Comparison of ENCODE assay signal across 33 mouse cellular contexts in genomic region chr3:133605460-133605859, GRCm38 (mm10).
"Had no signal": no experiment of that assay in that cellular context is flagged by ENCODE, and none has a peak within 500 bp of the region (broad histone marks: within the 10 kb centered on the region; RNA-seq: fewer than 3 reads in every experiment).

No protein-coding gene starts in this region.

- H3K36me3 ChIP-seq: limb, embryonic 10.5 days; limb, embryonic 12.5 days; limb, embryonic 13.5 days; limb, embryonic 15.5 days; liver, embryonic 12.5 days; liver, embryonic 13.5 days; liver, embryonic 15.5 days; lung, embryonic 15.5 days; midbrain, embryonic 10.5 days; midbrain, embryonic 12.5 days; midbrain, embryonic 13.5 days; midbrain, embryonic 15.5 days; neural tube, embryonic 12.5 days; neural tube, embryonic 13.5 days had no signal

- H3K27me3 ChIP-seq: limb, embryonic 12.5 days; limb, embryonic 13.5 days; limb, embryonic 15.5 days; liver, embryonic 12.5 days; liver, embryonic 13.5 days; liver, embryonic 15.5 days; lung, embryonic 15.5 days; megakaryocyte, embryonic 14.5 days; midbrain, embryonic 12.5 days; midbrain, embryonic 13.5 days; midbrain, embryonic 15.5 days; neural tube, embryonic 12.5 days; neural tube, embryonic 13.5 days had no signal

- H3K9me3 ChIP-seq: limb, embryonic 10.5 days; limb, embryonic 12.5 days; limb, embryonic 13.5 days; limb, embryonic 15.5 days; liver, embryonic 12.5 days; liver, embryonic 13.5 days; liver, embryonic 15.5 days; lung, embryonic 15.5 days; midbrain, embryonic 10.5 days; midbrain, embryonic 12.5 days; midbrain, embryonic 13.5 days; midbrain, embryonic 15.5 days; neural tube, embryonic 12.5 days; neural tube, embryonic 13.5 days had no signal

- DNase-seq: left cerebral cortex, postnatal 4 days; liver; liver, embryonic 13.5 days; liver, postnatal 0 days; lung, adult 18-20 months; lung, adult 2 months; lung, embryonic 14.5 days; lung, postnatal 10 days; lung, postnatal 14 days; lung, postnatal 36 days; lung, postnatal 4 days; midbrain, embryonic 14.5 days had no signal

- ATAC-seq: liver, embryonic 12.5 days; liver, postnatal 0 days; lung, postnatal 0 days; midbrain, embryonic 13.5 days; midbrain, embryonic 15.5 days; midbrain, embryonic 16.5 days had no signal

- H3K27ac ChIP-seq: limb, embryonic 10.5 days; limb, embryonic 12.5 days; limb, embryonic 13.5 days; limb, embryonic 15.5 days; liver, embryonic 12.5 days; liver, embryonic 13.5 days; liver, embryonic 14.5 days; liver, embryonic 15.5 days; lung, embryonic 15.5 days; macrophage; midbrain, embryonic 10.5 days; midbrain, embryonic 12.5 days; midbrain, embryonic 13.5 days; midbrain, embryonic 15.5 days; neural tube, embryonic 12.5 days; neural tube, embryonic 13.5 days had no signal

- H3K4me2 ChIP-seq: limb, embryonic 12.5 days; limb, embryonic 13.5 days; limb, embryonic 15.5 days; liver, embryonic 11.5 days; liver, embryonic 12.5 days; liver, embryonic 13.5 days; liver, embryonic 15.5 days; lung, embryonic 14.5 days; lung, embryonic 15.5 days; midbrain, embryonic 11.5 days; midbrain, embryonic 12.5 days; midbrain, embryonic 13.5 days; midbrain, embryonic 15.5 days; neural tube, embryonic 12.5 days; neural tube, embryonic 13.5 days had no signal

- H3K4me1 ChIP-seq: limb, embryonic 15.5 days; liver, embryonic 13.5 days; liver, embryonic 15.5 days; neural tube, embryonic 12.5 days had no signal

- H3K9ac ChIP-seq: limb, embryonic 12.5 days; limb, embryonic 13.5 days; limb, embryonic 15.5 days; liver, embryonic 12.5 days; liver, embryonic 13.5 days; liver, embryonic 14.5 days; liver, embryonic 15.5 days; liver, postnatal 0 days; lung, embryonic 14.5 days; lung, embryonic 15.5 days; midbrain, embryonic 12.5 days; midbrain, embryonic 13.5 days; midbrain, embryonic 15.5 days; neural tube, embryonic 12.5 days; neural tube, embryonic 13.5 days had no signal

- H3K4me3 ChIP-seq: limb, embryonic 10.5 days; limb, embryonic 12.5 days; limb, embryonic 13.5 days; limb, embryonic 15.5 days; liver, embryonic 12.5 days; liver, embryonic 13.5 days; liver, embryonic 15.5 days; lung, embryonic 15.5 days; megakaryocyte, embryonic 14.5 days; midbrain, embryonic 10.5 days; midbrain, embryonic 12.5 days; midbrain, embryonic 13.5 days; midbrain, embryonic 15.5 days; myocyte; neural tube, embryonic 12.5 days; neural tube, embryonic 13.5 days had no signal
